Mouse (Mus musculus): Measurements from ENCODE around the gene Gm17545. TPM values are rescaled to one million over a fixed set of nuclear protein-coding genes. Genes with fewer than 3 reads are reported as not detected.

Gm17545 gene
- polyA plus RNA-seq (2017; shearing (Covaris generic)) = not detected

GRCm38 (mm10) chr9:22453990-22454389 is at the start of gene Gm17545:
TSS of gene Gm17545 (plus strand) at chr9:22454290.

GRCm38 (mm10) chr9:22411002-22411857 is 42.9 kb upstream of the Gm17545 start, which contains the start of gene 9530077C05Rik:
TSS of gene 9530077C05Rik (plus strand) at chr9:22411513.

GRCm38 (mm10) chr9:22469643-22470042 is 15.6 kb downstream of the Gm17545 start, which contains the start of gene Rp9:
TSS of gene Rp9 (minus strand) at chr9:22469743.

GRCm38 (mm10) chr9:22475424-22475868 is 21.4 kb downstream of the Gm17545 start, which contains the start of gene Bbs9:
TSS of gene Bbs9 (plus strand) at chr9:22475715.

Other genes starting within 250 kb of the Gm17545 start
- gene Zfp809, start 228.6 kb upstream of the Gm17545 start, polyA plus RNA-seq (2017; shearing (Covaris generic)) = 55.7 TPM
- 7.4 TPM for gene Zfp599, start 194.4 kb upstream of the Gm17545 start, polyA plus RNA-seq (2017; shearing (Covaris generic))
- gene Zfp810, start 146.6 kb upstream of the Gm17545 start, polyA plus RNA-seq (2017; shearing (Covaris generic)) = 18.0 TPM
- gene Anln, start 65.1 kb upstream of the Gm17545 start, polyA plus RNA-seq (2017; shearing (Covaris generic)) = 1.5 TPM
- 1.0 TPM for gene 9530077C05Rik, start 42.8 kb upstream of the Gm17545 start, polyA plus RNA-seq (2017; shearing (Covaris generic))
- 33.3 TPM for gene Rp9, start 15.5 kb downstream of the Gm17545 start, polyA plus RNA-seq (2017; shearing (Covaris generic))
- gene Bbs9, start 21.4 kb downstream of the Gm17545 start, polyA plus RNA-seq (2017; shearing (Covaris generic)) = 19.1 TPM

Measured in inflammation-experienced regulatory T-cells, adult 16 weeks (primary cell).